9 mouse cellular contexts compared by ENCODE assay signal in the genomic region with DNA sequence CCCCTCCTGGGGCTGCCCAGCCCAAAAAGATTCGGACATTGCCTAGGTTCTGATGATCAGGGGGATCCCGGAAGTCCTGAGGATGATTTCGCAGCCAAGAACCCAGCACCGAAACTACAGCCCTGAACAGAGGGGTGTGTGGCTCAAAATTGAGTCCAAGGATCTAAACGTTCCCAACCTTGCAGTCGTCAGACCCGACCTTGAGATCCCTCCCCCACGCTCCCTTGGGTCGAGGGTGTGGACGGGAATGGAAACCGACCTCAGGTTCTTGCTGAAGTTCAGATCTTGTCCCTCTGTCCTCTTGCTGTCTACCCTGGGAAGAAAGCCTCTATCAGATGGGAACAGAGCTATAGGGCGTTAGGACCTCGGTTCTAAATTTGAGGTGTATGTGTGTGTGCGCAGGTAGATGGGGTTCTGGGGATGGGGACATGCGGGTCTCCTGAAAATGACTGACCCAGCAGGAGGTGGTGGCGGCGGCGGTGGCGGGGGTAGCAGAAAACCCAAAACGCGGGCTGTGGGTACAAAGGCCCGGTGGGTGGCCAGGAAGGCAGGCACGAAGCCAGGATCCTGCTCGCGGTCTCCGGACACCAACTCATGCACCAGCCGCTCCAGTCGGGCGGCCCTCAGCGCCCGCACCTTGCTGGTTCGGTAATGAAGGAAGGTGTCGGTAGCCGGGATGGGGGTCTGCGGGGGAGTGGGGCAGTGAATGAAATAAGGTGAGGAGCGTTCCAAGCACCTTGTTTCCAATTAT. TPM values are rescaled to one million over a fixed set of nuclear protein-coding genes. Genes with fewer than 3 reads are reported as not detected.
A peak's percentile ranks its signal among the peaks of the same experiment; 100 is the strongest.
DNase-seq lines count a peak whose midpoint lies in the region; ATAC-seq and TF ChIP-seq lines count a peak whose summit lies in the region.
"Had no signal": no experiment of that assay in that cellular context is flagged by ENCODE, and none has a peak within 500 bp of the region (broad histone marks: within the 10 kb centered on the region; RNA-seq: fewer than 3 reads in every experiment).

No protein-coding gene starts in this region.

- WGBS in heart, embryonic 13.5 days: 5% methylated on average over 36 of the region's 36 CpGs
- 10% methylated on average over 36 of the region's 36 CpGs for WGBS in intestine, embryonic 14.5 days
- WGBS in midbrain, postnatal 0 days: 11% methylated on average over 36 of the region's 36 CpGs

- no peak for TF ChIP-seq CTCF in midbrain, postnatal 0 days (IDR thresholded peaks at IDR 0.05)

- intact Hi-C loops in heart, postnatal 14 days (cut with DNase I): no loop called here

- no peak for DNase-seq in heart, postnatal 14 days
- DNase-seq in cerebellum, postnatal 14 days: peak; percentile 81 to 82
- DNase-seq in intestine, embryonic 14.5 days (ENCODE audit: low spot score): no peak
- DNase-seq in midbrain, postnatal 0 days (ENCODE audit: low spot score): no peak
- no peak for DNase-seq in urinary bladder, adult 18-20 months (ENCODE audit: low spot score in 2 of 2)
- DNase-seq in left cerebral cortex, adult 11 months (ENCODE audit: low spot score): no peak
- DNase-seq in thymus, postnatal 25 days: no peak

- H3K4me1 ChIP-seq in heart, embryonic 13.5 days: peaks cover 23% of the 10 kb centered on the region
- peaks cover 12% of the 10 kb centered on the region; the same call in 1 of the 2 replicates for H3K4me1 ChIP-seq in intestine, embryonic 14.5 days (replicated peaks; ENCODE audit: control insufficient read depth, insufficient read depth, low read length)
- H3K4me1 ChIP-seq in midbrain, postnatal 0 days (ENCODE audit: insufficient read depth, low read length): 0 out of 2 replicates have a peak, but pooled peaks cover 8% of the 10 kb centered on the region

- H3K36me3 ChIP-seq in heart, embryonic 13.5 days: no peaks in the 10 kb centered on the region
- no peaks in the 10 kb centered on the region for H3K36me3 ChIP-seq in intestine, embryonic 14.5 days (ENCODE audit: control insufficient read depth, insufficient read depth, low read length)
- 0 out of 2 replicates have a peak, but pooled peaks cover 3% of the 10 kb centered on the region for H3K36me3 ChIP-seq in midbrain, postnatal 0 days (ENCODE audit: insufficient read depth, low read length)

- H3K27me3 ChIP-seq in heart, embryonic 13.5 days (replicated peaks): peaks cover 99% of the 10 kb centered on the region
- peaks cover 74% of the 10 kb centered on the region for H3K27me3 ChIP-seq in intestine, embryonic 14.5 days (replicated peaks; ENCODE audit: control insufficient read depth, insufficient read depth, low read length)
- peaks cover 43% of the 10 kb centered on the region for H3K27me3 ChIP-seq in midbrain, postnatal 0 days (ENCODE audit: insufficient read depth, low read length)

- peak overlapping the region; percentile 88 for H3K4me2 ChIP-seq in heart, embryonic 13.5 days
- 0 out of 2 replicates have a peak overlapping the region, but pooled peaks have one; percentile 61 for H3K4me2 ChIP-seq in intestine, embryonic 14.5 days (ENCODE audit: low read length)
- peak overlapping the region; percentile 70 for H3K4me2 ChIP-seq in midbrain, postnatal 0 days (ENCODE audit: low read depth, low read length, poor library complexity, severe bottlenecking)

- no peak for ATAC-seq in heart, embryonic 13.5 days (ENCODE audit: extremely low read depth, insufficient number of reproducible peaks, low FRiP score, low TSS enrichment)
- no peak for ATAC-seq in intestine, embryonic 14.5 days (replicated peaks; ENCODE audit: low FRiP score, low TSS enrichment, low read depth)
- no peak for ATAC-seq in midbrain, postnatal 0 days (ENCODE audit: low FRiP score)
- ATAC-seq: CD4-positive, CD25-positive, alpha-beta regulatory T cell, adult 4 months had no signal

- no peaks in the 10 kb centered on the region for H3K9me3 ChIP-seq in heart, embryonic 13.5 days
- H3K9me3 ChIP-seq in intestine, embryonic 14.5 days (ENCODE audit: control insufficient read depth, low read length): no peaks in the 10 kb centered on the region
- H3K9me3 ChIP-seq in midbrain, postnatal 0 days (ENCODE audit: low read length): no peaks in the 10 kb centered on the region

- peak overlapping the region; percentile 58 for H3K4me3 ChIP-seq in heart, embryonic 13.5 days
- no peak overlapping the region; the same call in 1 of the 2 replicates for H3K4me3 ChIP-seq in intestine, embryonic 14.5 days (ENCODE audit: low read depth, low read length)
- H3K4me3 ChIP-seq in midbrain, postnatal 0 days (ENCODE audit: low read depth, low read length): peak overlapping the region; percentile 35; the same call in 1 of the 2 replicates

- no peak overlapping the region for H3K27ac ChIP-seq in heart, embryonic 13.5 days (replicated peaks)
- H3K27ac ChIP-seq in intestine, embryonic 14.5 days (ENCODE audit: low read depth): no peak overlapping the region
- no peak overlapping the region for H3K27ac ChIP-seq in midbrain, postnatal 0 days (ENCODE audit: low read depth, low read length)

- 0 out of 2 replicates have a peak overlapping the region, but pooled peaks have one; percentile 75 for H3K9ac ChIP-seq in heart, embryonic 13.5 days
- no peak overlapping the region for H3K9ac ChIP-seq in intestine, embryonic 14.5 days (ENCODE audit: low read length)
- no peak overlapping the region for H3K9ac ChIP-seq in midbrain, postnatal 0 days (replicated peaks; ENCODE audit: low read length, poor library complexity, severe bottlenecking)

RNA-seq across cellular contexts. Expression of a gene that starts 1.5 kb away (rescaled TPM):
- 0.68 and 0.71 TPM in 2 replicates for polyA plus RNA-seq in heart, embryonic 13.5 days (2015; fragmentation: Nextera tagmentation; extraction: Ambion mirVana)
- 1 to 10 TPM; 1.0 to 1.3 TPM for total RNA-seq in heart, postnatal 14 days (2021)
- 1.1 and 1.4 TPM in 2 replicates for polyA plus RNA-seq in intestine, embryonic 14.5 days (2014; fragmentation: Nextera tagmentation; extraction: Ambion mirVana)
- 0.76 and 2.8 TPM in 2 replicates for total RNA-seq in midbrain, postnatal 0 days (2014; rRNA removed)
- polyA plus RNA-seq in midbrain, postnatal 0 days (2015; fragmentation: Nextera tagmentation; extraction: Ambion mirVana): 0.85 and 1.1 TPM in 2 replicates
- polyA plus RNA-seq: CD4-positive, CD25-positive, alpha-beta regulatory T cell, adult 4 months had no signal

RNA-seq across cellular contexts. Expression of a gene that starts 14.7 kb away (rescaled TPM):
- polyA plus RNA-seq in heart, embryonic 13.5 days (2015; fragmentation: Nextera tagmentation; extraction: Ambion mirVana): 0.22 and 0.36 TPM in 2 replicates
- under 1 TPM in 1 of 2 experiments, not detected in 1; 0.17 TPM for total RNA-seq in heart, postnatal 14 days (2021)
- 0.42 and 0.95 TPM in 2 replicates for polyA plus RNA-seq in intestine, embryonic 14.5 days (2014; fragmentation: Nextera tagmentation; extraction: Ambion mirVana)
- total RNA-seq in midbrain, postnatal 0 days (2014; rRNA removed): 4.3 and 5.8 TPM in 2 replicates
- polyA plus RNA-seq in midbrain, postnatal 0 days (2015; fragmentation: Nextera tagmentation; extraction: Ambion mirVana): 5.0 and 5.1 TPM in 2 replicates
- polyA plus RNA-seq: CD4-positive, CD25-positive, alpha-beta regulatory T cell, adult 4 months had no signal

RNA-seq across cellular contexts. Expression of a gene that starts 14.8 kb away (rescaled TPM):
- polyA plus RNA-seq in heart, embryonic 13.5 days (2015; fragmentation: Nextera tagmentation; extraction: Ambion mirVana): 76.9 and 80.6 TPM in 2 replicates
- total RNA-seq in heart, postnatal 14 days (2021): 10 to 100 TPM; 66.5 to 66.7 TPM
- 93.8 and 95.8 TPM in 2 replicates for polyA plus RNA-seq in intestine, embryonic 14.5 days (2014; fragmentation: Nextera tagmentation; extraction: Ambion mirVana)
- 71.9 and 85.8 TPM in 2 replicates for total RNA-seq in midbrain, postnatal 0 days (2014; rRNA removed)
- polyA plus RNA-seq in midbrain, postnatal 0 days (2015; fragmentation: Nextera tagmentation; extraction: Ambion mirVana): 62.8 and 64.9 TPM in 2 replicates

RNA-seq across cellular contexts. Expression of a gene that starts 24.5 kb away (rescaled TPM):
- 7.3 and 8.5 TPM in 2 replicates for polyA plus RNA-seq in heart, embryonic 13.5 days (2015; fragmentation: Nextera tagmentation; extraction: Ambion mirVana)
- 1 to 10 TPM; 1.6 to 2.5 TPM for total RNA-seq in heart, postnatal 14 days (2021)
- 4.1 and 4.2 TPM in 2 replicates for polyA plus RNA-seq in intestine, embryonic 14.5 days (2014; fragmentation: Nextera tagmentation; extraction: Ambion mirVana)
- 2.7 TPM in 1 of 2 replicates, not detected in the other for total RNA-seq in midbrain, postnatal 0 days (2014; rRNA removed)
- 1.7 and 1.9 TPM in 2 replicates for polyA plus RNA-seq in midbrain, postnatal 0 days (2015; fragmentation: Nextera tagmentation; extraction: Ambion mirVana)
- polyA plus RNA-seq: CD4-positive, CD25-positive, alpha-beta regulatory T cell, adult 4 months had no signal

RNA-seq across cellular contexts. Expression of a gene that starts 32.2 kb away (rescaled TPM):
- polyA plus RNA-seq in heart, embryonic 13.5 days (2015; fragmentation: Nextera tagmentation; extraction: Ambion mirVana): 5.1 and 5.7 TPM in 2 replicates
- total RNA-seq in heart, postnatal 14 days (2021): 1 to 10 TPM; 6.1 to 7.0 TPM
- polyA plus RNA-seq in intestine, embryonic 14.5 days (2014; fragmentation: Nextera tagmentation; extraction: Ambion mirVana): 11.7 and 12.8 TPM in 2 replicates
- total RNA-seq in midbrain, postnatal 0 days (2014; rRNA removed): 33.7 and 38.6 TPM in 2 replicates
- 7.1 and 8.0 TPM in 2 replicates for polyA plus RNA-seq in midbrain, postnatal 0 days (2015; fragmentation: Nextera tagmentation; extraction: Ambion mirVana)

Comparison
In these comparisons a context has a peak if more than half of its experiments do, and no peak if none do; other contexts are left out.
1. DNase-seq: peak in cerebellum, postnatal 14 days (2 of 2); none in heart, postnatal 14 days (0 of 2), intestine, embryonic 14.5 days (single experiment), midbrain, postnatal 0 days (single experiment), urinary bladder, adult 18-20 months (0 of 2), left cerebral cortex, adult 11 months (single experiment) and thymus, postnatal 25 days (single experiment).
2. Peak in every context shown above with its lines, with median percentiles within 50 percentile points of each other: H3K4me2 ChIP-seq.